Mouse (Mus musculus) cerebellum, adult 2 months (tissue): ENCODE data around the gene Mfsd13b.

Experiments used
- CTCF ChIP-seq: fragments of 200-500 bp; IDR thresholded peaks from 2 replicates; pipeline ENCODE4 v1.5.1; 2011; ENCODE audit warnings: low read depth, mild to moderate bottlenecking, control low read depth, low read length, moderate library complexity, borderline replicate concordance; ENCODE audit not compliant: insufficient read depth
- POLR2A ChIP-seq: fragments of 200-500 bp; IDR thresholded peaks from 2 replicates; pipeline ENCODE4 v1.6.1; 2011; ENCODE audit warnings: low read length, control low read depth, borderline replicate concordance; ENCODE audit not compliant: insufficient read depth

- TF ChIP-seq CTCF (no peak), POLR2A (no peak)
Measured at GRCm38 (mm10) chr7:120980931-120981924, 1.1 kb upstream of the Mfsd13b start.
